Mouse (Mus musculus): Measurements from ENCODE around the gene Wwox. TPM values are rescaled to one million over a fixed set of nuclear protein-coding genes. Genes with fewer than 3 reads are reported as not detected.

Wwox gene
- total and polyA plus RNA-seq, 3 experiments = 7.8 to 11.5 (median 9.1) TPM

- no peak overlapping the region for H3K9ac ChIP-seq (ENCODE audit: insufficient read depth, low read depth)
- DNase-seq (ENCODE audit: extremely low read depth) = no peak
- H3K79me2 ChIP-seq (replicated peaks; ENCODE audit: control insufficient read depth, extremely low read depth, insufficient read depth, poor library complexity, severe bottlenecking) = no peaks in the 10 kb centered on the region
- no peak overlapping the region for H3K27ac ChIP-seq (ENCODE audit: insufficient read depth, low read depth)
- H3K27me3 ChIP-seq (replicated peaks) = no peaks in the 10 kb centered on the region
- in situ Hi-C loops (cut with MboI; ENCODE audit: low pct_ligation_motif_present, low pct_unique_long_range_greater_than_20kb, low sequenced_read_pairs) = no loop called here
- peaks cover 3 to 10% of the 10 kb centered on the region in 2 experiments for H3K4me1 ChIP-seq (ENCODE audit: control insufficient read depth in 1 of 2, insufficient read depth in 2 of 2)
- TF ChIP-seq EP300 (IDR thresholded peaks at IDR 0.05; ENCODE audit: low read length) = no peak
- no peak for TF ChIP-seq NELFE (IDR thresholded peaks at IDR 0.05; ENCODE audit: low read depth, low read length)
- peaks cover 0 to 48% of the 10 kb centered on the region in 2 experiments for H3K36me3 ChIP-seq (replicated peaks in 1 of 2; ENCODE audit: control insufficient read depth in 1 of 2, insufficient read depth in 1 of 2, low read length in 1 of 2)
- dilution Hi-C loops (cut with MboI; ENCODE audit: extremely low pct_ligation_motif_present, extremely low pct_unique_long_range_greater_than_20kb, low sequenced_read_pairs) = no loop called here
- no peaks in the 10 kb centered on the region for H3K9me3 ChIP-seq (replicated peaks; ENCODE audit: low read length)
- H3K4me3 ChIP-seq (replicated peaks in 1 of 3; ENCODE audit: low read depth in 2 of 3, low read length in 2 of 3, poor library complexity in 1 of 3) = no peak overlapping the region
- no peak overlapping the region for H3K4me2 ChIP-seq (ENCODE audit: insufficient read depth, low read depth, poor library complexity, severe bottlenecking)
These were observed 65.4 kb downstream of the Wwox start for GRCm38 (mm10) chr8:114504889-114505288.

- H3K4me2 ChIP-seq (ENCODE audit: insufficient read depth, low read depth, poor library complexity, severe bottlenecking) = no peak overlapping the region
- TF ChIP-seq POLR2A (IDR thresholded peaks at IDR 0.05; ENCODE audit: low read depth, low read length) (no peak), CHD2 (IDR thresholded peaks at IDR 0.05; ENCODE audit: low read length) (no peak), MAZ (IDR thresholded peaks at IDR 0.05; ENCODE audit: low read depth, low read length) (no peak), NRF1 (IDR thresholded peaks at IDR 0.05; ENCODE audit: low read depth, low read length) (no peak), KAT2A (IDR thresholded peaks at IDR 0.05; ENCODE audit: insufficient replicate concordance, low read length) (no peak), TCF12 (IDR thresholded peaks at IDR 0.05; ENCODE audit: low read depth, low read length) (no peak), ZNF384 (IDR thresholded peaks at IDR 0.05; ENCODE audit: low read depth, low read length) (no peak), RAD21 (IDR thresholded peaks at IDR 0.05; ENCODE audit: low read depth, low read length) (no peak), MXI1 (IDR thresholded peaks at IDR 0.05; ENCODE audit: low read depth, low read length) (no peak), RCOR1 (conservative IDR thresholded peaks at IDR 0.05; ENCODE audit: low read depth, low read length) (no peak), TBP (conservative IDR thresholded peaks at IDR 0.05; ENCODE audit: low read depth, low read length) (no peak), UBTF (IDR thresholded peaks at IDR 0.05; ENCODE audit: low read depth, low read length) (no peak), SMC3 (IDR thresholded peaks at IDR 0.05; ENCODE audit: low read depth, low read length) (no peak), GABPA (IDR thresholded peaks at IDR 0.05; ENCODE audit: insufficient replicate concordance, low read depth, low read length) (no peak), JUND (conservative IDR thresholded peaks at IDR 0.05; ENCODE audit: low read depth, low read length) (no peak), USF1 (IDR thresholded peaks at IDR 0.05; ENCODE audit: low read depth, low read length) (no peak), NELFE (IDR thresholded peaks at IDR 0.05; ENCODE audit: low read depth, low read length) (no peak), ZMIZ1 (IDR thresholded peaks at IDR 0.05; ENCODE audit: low read depth, low read length) (no peak), PAX5 (IDR thresholded peaks at IDR 0.05; ENCODE audit: low read length) (no peak), MAX (IDR thresholded peaks at IDR 0.05; ENCODE audit: low read length) (no peak)
- H3K36me3 ChIP-seq (replicated peaks in 1 of 2; ENCODE audit: control insufficient read depth in 1 of 2, insufficient read depth in 1 of 2, low read length in 1 of 2) = peaks cover 0 to 46% of the 10 kb centered on the region in 2 experiments
- dilution Hi-C loops (cut with MboI; ENCODE audit: extremely low pct_ligation_motif_present, extremely low pct_unique_long_range_greater_than_20kb, low sequenced_read_pairs) (no loop called here), in situ Hi-C loops (cut with MboI; ENCODE audit: low pct_ligation_motif_present, low pct_unique_long_range_greater_than_20kb, low sequenced_read_pairs) (no loop called here)
- H3K9me3 ChIP-seq (replicated peaks; ENCODE audit: low read length) = no peaks in the 10 kb centered on the region
- no peak overlapping the region for H3K4me3 ChIP-seq (replicated peaks in 1 of 3; ENCODE audit: low read depth in 2 of 3, low read length in 2 of 3, poor library complexity in 1 of 3)
- peaks cover 3 to 10% of the 10 kb centered on the region in 2 experiments for H3K4me1 ChIP-seq (ENCODE audit: control insufficient read depth in 1 of 2, insufficient read depth in 2 of 2)
- no peak overlapping the region for H3K9ac ChIP-seq (ENCODE audit: insufficient read depth, low read depth)
- no peaks in the 10 kb centered on the region for H3K79me2 ChIP-seq (replicated peaks; ENCODE audit: control insufficient read depth, extremely low read depth, insufficient read depth, poor library complexity, severe bottlenecking)
- no peaks in the 10 kb centered on the region for H3K27me3 ChIP-seq (replicated peaks)
- H3K27ac ChIP-seq (ENCODE audit: insufficient read depth, low read depth) = no peak overlapping the region
- DNase-seq (ENCODE audit: extremely low read depth) = peak; percentile 11
These were observed 66.2 kb downstream of the Wwox start for GRCm38 (mm10) chr8:114505351-114506347.
